Mouse (Mus musculus) brain, embryonic 14.5 days (tissue): ENCODE measurements around the gene Zscan25.
"Not testable (repeated sequence)": the region's sequence is repeated elsewhere in the genome, so short reads cannot be mapped to it uniquely, and the experiment has no call there.

Experiments used
- CTCF ChIP-seq: fragments of 200-500 bp; IDR thresholded peaks from 2 replicates; pipeline ENCODE4 v1.5.1; 2012; ENCODE audit warnings: inconsistent platforms, mild to moderate bottlenecking, moderate library complexity, borderline replicate concordance; ENCODE audit not compliant: insufficient read depth, insufficient read length; ENCODE audit errors: extremely low read depth
- POLR2A ChIP-seq: fragments of 200-500 bp; IDR thresholded peaks from 2 replicates; pipeline ENCODE4 v1.6.1; 2012; ENCODE audit warnings: mild to moderate bottlenecking, inconsistent platforms, borderline replicate concordance; ENCODE audit not compliant: poor library complexity, insufficient read depth, insufficient read length, severe bottlenecking; ENCODE audit errors: extremely low read depth

DNA sequence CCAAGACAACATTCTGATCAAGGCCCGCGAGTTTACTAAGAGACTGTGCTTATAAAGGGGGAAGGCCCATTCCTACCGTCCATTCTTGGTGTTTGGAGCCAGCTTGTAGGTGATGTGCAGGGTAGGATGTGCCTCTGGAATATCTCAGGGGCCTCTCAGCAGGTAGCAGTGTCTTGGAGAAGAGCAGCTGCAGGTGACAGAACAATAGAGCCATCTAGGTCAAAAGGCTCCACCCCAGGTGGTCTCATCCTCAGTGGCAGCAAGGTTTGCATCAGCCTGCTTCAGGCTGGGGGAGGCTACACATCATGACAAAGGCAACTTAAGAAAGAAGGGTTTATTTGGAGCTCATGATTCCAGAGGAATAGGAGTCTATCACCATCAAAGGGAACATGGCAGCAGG lies 27.5 kb downstream of the Zscan25 start:
- not testable (repeated sequence) for TF ChIP-seq POLR2A, CTCF
